Mouse (Mus musculus): ENCODE results near the gene Lmntd1.

The Lmntd1 gene

DNA sequence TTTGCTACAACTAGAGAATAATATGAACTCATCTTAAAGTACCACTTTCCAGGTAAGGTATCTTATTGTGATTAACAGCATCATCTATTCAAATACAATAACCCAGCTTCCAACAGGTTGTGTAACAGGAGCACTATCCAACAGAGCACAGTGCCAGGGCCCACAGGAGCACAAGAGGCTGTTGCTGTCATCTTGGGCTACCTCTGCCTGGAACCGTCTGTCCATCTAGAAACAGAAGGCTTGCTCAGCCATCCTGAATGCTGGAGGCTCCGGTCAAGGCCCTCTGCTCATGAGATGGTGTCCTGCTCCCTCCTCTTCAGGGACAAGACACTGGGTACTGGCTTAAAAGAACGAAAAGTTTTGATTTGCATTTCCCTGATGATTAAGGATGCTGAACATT lies 46.3 kb downstream of the Lmntd1 start:
- peak; percentile 76 for ATAC-seq (ENCODE audit: insufficient number of reproducible peaks, low FRiP score, low TSS enrichment)

DNA sequence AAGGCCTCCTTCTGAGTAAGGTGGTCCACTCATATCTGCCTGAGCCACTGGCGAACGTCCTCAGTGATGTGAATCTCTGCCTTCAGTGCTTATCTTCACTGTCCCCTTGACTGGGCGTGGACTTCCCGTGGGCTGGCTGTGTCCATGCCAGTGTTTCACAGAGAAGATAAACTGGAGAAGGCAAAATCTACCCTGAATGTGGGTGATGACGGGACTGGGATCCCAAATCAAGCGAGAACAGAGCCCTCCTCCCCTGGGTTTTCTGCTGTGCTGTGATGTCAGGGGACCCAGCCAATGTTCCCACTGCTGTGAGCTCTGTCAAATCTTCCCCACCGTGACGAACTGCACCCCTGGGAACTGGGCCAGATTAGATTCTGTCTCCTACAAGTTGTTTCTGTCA lies 46.8 kb downstream of the Lmntd1 start:
- ATAC-seq (ENCODE audit: insufficient number of reproducible peaks, low FRiP score, low TSS enrichment) = no peak

DNA sequence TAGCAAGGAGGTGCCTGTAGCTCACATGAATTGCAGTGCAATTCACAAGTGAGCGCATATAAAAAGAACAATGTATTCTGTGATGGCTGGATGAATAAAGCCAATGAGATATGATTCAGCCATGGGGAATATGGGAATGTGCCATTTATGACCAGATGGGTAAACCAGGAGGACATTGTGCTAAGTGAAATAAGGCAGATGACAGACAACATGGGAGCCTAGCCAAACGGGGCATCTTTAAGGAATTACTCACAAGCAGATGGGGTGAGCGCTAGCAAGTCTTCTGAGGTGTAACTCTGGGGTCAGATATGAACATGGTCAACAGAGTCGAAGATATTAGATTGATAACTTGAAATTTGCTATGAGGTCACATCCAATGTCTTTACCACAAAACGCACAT lies 48.5 kb downstream of the Lmntd1 start:
- no peak for ATAC-seq (ENCODE audit: insufficient number of reproducible peaks, low FRiP score, low TSS enrichment)

DNA sequence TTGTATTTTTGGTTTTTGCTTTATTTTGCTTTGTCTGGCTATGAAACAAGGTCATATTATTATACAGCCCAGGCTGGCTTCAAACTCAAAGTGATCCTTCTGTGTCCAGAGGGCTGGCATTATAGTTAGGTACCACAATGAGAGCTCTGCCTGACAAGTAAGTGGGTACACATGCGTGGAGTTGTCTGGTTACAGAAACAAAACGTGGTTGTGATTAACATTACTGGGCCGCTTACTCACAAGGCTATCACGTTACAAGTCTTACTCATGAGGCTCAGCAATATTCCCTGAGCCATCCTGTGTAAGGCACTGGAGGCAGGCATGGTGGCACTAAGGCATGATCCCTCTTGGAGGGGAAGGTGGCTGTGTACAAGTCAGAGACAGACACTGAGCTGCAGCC lies 49.4 kb downstream of the Lmntd1 start:
- no peak for ATAC-seq (ENCODE audit: insufficient number of reproducible peaks, low FRiP score, low TSS enrichment)

DNA sequence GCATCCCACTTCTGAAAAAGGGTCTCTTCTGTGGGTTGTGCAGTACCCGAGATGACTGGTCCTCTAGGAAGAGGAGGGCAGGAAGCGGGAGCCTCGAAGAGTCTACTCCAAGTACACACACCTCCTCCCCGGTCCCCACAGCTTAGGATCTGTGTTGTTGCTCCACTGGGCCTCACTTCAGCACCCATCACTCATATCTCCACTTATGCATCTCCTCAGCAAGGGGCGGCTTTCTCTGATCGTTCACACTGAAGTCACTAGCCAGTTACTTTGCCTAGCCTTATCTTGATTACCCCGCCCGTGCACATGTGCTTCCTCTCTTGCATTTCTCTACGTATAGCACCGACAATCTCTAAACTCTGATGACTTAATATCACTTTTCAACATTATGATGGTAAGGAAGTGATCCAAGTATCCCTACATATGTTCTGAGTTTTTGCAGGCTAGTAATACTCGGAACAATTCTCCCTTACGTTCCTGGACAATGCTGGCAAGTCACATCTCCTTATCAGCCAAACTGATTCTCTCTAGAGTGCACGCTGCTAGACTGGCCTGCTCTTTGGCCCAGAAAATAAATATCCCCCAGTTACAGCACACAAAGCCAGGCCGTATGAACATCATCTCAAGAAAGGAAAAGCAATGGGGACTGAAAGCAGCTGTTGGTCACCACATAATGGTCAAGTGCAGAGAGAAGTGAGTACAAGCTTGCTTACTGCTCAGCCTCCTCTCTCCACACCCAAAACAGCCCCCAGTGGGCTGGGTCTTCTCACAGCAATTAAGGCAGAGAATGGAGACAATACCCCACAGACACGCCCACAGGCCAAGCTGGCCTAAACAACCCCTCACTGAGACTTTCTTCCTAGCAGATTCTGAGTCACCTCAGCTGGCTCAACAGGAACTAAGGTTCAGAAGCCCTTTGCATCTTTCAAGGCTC lies 56.8 kb downstream of the Lmntd1 start:
- no peak for ATAC-seq (ENCODE audit: insufficient number of reproducible peaks, low FRiP score, low TSS enrichment)

DNA sequence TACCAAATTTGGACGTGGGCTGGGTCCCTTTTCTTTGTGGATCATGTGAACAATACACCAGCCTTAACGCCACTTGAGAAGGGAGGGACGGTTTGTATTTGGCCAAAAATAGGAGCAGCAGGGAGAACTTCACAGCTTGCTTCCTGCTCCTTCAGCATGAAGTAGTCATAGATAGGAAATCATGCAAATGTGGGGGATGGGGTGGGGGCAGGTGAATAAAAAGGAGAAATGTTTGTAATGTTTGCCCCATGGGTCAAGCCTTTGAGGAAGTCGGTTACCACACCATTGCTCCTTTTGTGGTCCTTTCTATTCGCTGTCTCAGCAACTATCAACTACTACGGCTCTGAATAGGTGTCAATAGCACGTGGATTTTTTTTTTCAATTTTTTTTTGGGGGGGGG lies 60.9 kb downstream of the Lmntd1 start:
- ATAC-seq (ENCODE audit: insufficient number of reproducible peaks, low FRiP score, low TSS enrichment) = no peak

DNA sequence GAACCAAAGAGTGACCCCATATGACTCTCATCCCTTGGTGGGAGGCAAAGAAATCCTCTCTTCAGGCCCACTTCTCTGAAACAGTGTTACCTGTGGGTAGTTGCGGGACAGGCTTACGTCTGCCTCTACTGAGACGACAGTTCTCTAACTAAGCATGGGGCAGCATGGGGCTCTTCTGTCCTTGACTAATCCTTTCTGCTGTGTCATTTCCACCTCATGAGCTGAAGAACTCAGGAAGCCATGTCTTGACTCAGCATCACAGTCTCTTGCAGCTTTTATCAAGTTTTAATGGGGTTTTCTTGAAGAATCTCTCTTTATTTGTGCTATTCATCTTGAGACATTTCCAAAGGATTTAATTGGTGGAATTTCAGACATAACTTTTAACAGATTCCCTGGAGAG lies 61.3 kb downstream of the Lmntd1 start:
- ATAC-seq (ENCODE audit: insufficient number of reproducible peaks, low FRiP score, low TSS enrichment) = no peak

DNA sequence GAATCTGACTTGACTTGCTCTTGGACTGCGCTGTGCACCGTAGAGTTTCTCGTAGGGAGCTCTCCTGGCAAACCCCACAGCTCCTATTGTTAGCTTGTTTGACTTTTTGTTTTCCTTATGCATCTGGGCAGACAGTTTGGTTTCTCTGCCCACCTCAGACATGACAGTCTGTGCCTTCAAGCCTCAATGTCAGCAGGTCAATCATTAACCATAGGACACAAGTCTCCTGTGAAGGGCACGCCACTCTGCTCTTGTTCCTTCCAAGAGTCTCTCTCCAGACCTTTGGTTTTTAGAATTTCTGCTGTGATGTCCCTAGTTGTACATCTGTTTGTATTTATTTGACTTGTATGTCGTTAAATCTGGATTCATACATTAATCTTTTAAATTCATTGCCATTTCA lies 63.1 kb downstream of the Lmntd1 start:
- ATAC-seq (ENCODE audit: insufficient number of reproducible peaks, low FRiP score, low TSS enrichment) = no peak

DNA sequence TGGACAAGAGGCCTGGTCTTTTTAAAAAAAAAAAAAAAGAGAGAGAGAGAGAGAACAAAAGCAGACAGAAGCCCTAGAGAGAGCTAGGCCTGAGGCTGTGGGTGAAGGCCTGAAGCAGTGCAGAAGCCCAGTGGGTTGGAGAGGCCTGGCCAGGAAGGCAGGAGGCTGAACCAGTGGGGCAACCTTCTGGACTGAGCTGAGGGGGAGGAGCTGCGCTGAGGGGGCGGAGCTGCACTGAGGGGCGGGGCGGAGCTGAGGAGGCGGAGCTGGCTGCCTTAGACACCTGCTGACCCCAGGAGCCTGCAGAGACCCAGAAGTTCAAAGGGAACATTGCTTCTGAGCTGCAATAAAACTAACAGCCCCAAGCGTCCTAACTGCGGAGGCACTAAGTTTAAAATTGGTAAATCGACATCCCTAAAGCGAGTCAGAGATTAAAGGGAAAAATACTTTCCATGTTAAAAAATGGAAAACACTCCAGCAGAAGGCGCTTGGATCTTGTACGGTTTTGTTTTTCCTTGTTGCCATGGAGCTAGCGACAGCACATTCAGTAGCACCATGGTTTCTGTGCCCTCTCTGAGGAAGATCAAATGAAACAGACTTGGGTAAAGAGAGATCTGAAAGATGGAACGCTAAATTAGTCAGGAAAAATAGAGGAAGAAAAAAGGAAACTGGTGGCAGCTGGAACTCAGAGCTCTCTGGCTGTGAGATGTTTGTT lies 68.0 kb downstream of the Lmntd1 start:
- ATAC-seq (ENCODE audit: insufficient number of reproducible peaks, low FRiP score, low TSS enrichment) = no peak

DNA sequence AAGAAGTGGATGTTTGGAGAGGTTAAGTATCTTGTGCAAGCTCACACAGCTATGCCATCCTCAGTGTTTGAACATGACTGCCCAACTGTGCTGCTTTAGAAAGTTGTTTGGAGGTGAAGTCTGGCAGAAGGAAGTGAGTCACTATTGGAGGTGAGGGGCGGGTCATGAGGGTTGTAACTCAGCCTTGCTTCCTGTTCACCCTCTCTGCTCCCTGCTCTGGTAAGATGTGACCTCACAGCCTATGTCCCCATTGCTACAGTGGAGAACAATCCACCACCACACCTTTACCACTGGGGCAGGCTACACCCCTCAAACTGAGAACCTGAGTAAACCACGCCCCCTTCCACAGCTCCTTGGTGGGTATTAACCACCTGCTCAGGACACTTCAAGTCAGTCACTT lies 69.3 kb downstream of the Lmntd1 start:
- no peak for ATAC-seq (ENCODE audit: insufficient number of reproducible peaks, low FRiP score, low TSS enrichment)

DNA sequence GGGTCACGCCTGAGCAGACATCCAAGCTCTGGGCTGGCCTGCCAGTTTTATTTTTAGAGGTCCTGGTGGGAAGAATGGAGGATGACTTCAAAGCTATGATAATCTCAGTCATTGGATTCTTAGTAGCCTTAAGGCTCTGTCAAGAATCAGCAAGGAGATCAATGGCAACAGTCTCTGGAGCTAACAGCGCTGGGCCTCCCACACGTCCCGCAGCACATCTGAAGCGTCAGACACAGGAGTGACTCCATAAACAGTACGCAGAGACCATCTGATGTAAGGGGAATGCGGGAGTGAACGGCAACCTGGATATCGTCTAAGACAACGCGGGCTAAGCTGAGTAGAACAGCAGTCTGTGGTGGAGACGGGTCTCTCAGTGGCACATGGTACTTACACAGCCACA lies 69.8 kb downstream of the Lmntd1 start:
- ATAC-seq (ENCODE audit: insufficient number of reproducible peaks, low FRiP score, low TSS enrichment) = no peak

DNA sequence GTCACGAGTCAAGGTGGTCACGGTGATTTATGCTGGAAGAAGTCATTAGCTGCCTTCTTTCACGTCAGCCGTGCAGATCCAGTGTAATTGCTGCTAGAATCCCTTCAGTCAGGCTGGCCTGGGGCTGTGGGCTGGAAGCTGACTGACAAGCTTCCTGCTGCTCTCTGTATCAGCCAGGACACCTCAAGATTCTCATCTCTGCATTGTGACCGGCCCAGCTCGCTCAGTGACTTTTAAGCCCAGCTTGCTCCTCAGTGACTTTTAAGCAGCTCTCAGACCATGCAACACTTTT lies 74.6 kb downstream of the Lmntd1 start:
- ATAC-seq (ENCODE audit: insufficient number of reproducible peaks, low FRiP score, low TSS enrichment) = no peak

DNA sequence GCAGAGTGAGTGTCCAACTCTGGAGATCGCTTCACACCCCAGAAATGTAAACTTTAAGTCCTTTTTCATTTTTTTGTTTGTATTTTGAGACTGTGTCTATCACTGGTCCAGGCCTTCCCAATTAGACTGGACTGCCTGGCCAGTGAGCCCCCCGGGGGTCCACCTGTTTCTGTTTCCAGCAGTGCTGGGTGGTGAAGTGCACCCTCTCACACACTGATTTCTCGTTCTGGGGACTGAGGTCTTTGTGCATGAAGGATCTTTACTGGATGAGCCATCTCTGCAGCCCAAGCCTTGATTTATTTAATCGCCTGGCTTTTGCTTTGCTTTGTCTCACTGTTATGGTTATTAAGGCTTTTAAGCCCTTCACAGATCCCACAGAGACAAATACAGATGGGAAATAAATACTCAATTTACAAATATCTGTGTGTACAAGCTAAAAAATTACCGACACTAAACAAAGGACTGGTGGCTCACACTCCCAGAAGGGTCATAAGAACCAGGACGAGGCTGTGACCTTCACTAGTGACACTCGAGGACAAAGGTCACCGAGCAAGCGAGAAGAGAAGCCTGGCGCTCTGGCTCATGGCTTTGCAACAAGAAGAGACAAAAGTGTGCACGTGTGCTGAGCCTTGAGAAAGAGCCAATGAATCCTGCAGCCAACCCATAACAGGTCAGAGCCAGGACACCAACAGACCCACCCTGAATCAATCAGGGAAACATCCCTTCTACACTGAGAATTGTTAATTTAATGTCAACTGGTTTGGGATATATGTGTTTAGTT lies 75.1 kb downstream of the Lmntd1 start:
- no peak for ATAC-seq (ENCODE audit: insufficient number of reproducible peaks, low FRiP score, low TSS enrichment)

DNA sequence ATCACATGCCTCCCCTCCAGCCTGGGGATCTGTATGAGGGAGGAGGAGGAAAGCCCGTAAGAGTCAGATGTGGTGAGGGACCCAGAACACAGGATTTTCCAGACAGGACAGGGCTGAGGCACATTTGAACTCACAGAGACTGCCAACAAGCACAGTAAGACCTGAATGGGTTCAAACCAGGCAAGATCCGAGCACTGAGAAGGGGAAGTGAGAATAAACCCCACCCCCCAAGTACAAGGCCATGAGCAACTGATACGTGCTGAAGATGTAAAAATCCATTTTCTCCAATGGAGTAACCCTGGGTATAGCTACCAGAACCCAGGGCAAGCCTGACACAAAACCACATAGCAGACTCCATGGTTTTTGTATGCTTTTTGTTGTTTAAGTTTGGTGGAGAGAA lies 83.7 kb downstream of the Lmntd1 start:
- no peak for ATAC-seq (ENCODE audit: insufficient number of reproducible peaks, low FRiP score, low TSS enrichment)

DNA sequence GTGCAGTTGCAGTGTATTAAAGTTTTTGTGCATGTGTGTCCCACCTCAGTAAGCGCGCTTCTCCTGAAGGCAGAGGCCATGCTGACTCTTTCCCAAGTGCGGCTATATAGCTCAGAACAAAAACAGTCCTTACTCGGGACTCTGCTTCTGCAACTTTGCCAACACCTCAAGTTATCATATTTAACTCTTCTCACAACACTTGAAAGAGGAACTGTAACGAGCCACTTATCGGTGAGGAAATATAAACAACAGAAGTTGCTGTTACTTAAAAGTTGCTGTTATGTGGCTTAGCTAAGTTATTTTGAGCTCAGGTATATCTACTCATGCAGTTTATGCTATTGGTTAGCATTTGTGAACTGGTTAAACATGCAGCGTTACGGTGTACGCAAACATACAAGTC lies 90.8 kb downstream of the Lmntd1 start:
- ATAC-seq (ENCODE audit: insufficient number of reproducible peaks, low FRiP score, low TSS enrichment) = no peak

DNA sequence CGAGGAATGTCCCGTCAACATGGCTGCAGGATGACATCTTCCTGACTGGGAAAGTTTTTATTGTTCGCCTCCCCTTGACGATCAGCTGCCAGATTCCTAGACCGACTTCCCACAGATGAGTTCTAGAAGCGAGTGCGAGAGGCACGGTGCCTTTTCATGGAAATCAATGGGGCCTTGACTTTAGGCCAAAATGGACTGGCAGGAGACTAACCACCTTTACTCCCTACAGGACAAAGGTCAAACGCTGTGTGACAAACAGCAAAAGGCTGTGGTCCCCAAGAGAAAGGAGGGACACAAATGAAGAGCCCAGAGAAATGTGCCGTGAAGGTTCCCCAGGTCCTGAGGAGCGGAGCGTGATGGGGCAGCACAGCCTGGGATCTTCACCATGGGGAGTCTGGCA lies 91.5 kb downstream of the Lmntd1 start:
- ATAC-seq (ENCODE audit: insufficient number of reproducible peaks, low FRiP score, low TSS enrichment) = no peak

DNA sequence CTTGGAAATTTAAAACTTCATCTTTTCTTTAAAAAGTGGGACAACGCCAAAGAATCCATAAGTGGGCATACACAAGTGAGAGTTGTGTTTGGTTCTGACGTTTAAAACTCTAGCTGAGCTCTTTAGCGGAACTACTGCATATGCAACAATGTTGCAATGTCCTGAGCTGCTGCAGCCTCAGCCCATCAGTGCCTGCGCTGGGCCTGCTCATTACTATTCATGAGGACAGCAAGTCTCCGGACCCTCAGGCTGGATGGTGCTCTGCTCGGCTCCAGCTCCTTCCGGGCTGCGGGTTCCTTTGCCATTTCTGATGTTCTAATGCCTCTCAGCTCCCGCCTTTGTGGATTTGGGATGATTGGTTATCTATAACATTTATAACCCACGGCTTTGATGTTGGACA lies 97.1 kb downstream of the Lmntd1 start:
- no peak for ATAC-seq (ENCODE audit: insufficient number of reproducible peaks, low FRiP score, low TSS enrichment)

DNA sequence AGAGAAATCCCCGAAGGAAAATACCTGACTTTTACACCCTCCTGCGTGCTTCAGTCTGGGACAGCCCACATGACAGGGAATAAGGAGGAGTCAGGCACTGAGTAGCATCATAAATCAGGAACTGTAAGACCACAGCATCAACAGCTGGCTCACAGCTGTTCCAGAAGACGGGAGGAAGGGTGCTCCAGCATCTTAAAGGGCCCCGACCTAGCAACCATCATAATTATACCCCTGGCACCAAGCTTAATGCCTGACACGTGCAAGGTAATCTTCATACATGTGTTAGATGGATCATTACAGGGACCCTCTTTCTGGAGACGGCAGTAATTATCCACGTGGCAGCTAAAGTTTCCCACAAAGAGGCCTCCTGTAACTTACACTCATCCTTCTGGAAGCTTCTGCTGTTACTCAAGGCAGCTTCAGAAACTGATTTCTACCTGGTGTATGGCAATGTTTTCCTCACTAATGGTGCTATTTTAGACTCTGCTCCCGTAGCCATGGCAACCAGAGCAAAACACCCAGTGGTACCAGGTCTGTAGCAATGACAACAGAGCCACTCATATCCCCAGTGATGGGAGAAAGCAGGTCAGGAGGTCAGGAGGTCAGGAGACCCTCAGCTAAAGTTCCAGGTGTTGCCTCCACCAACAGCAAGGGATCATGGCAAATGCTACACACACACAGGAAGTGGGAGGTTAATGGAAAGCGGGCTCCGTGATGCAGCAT lies 98.1 kb downstream of the Lmntd1 start:
- ATAC-seq (ENCODE audit: insufficient number of reproducible peaks, low FRiP score, low TSS enrichment) = no peak

DNA sequence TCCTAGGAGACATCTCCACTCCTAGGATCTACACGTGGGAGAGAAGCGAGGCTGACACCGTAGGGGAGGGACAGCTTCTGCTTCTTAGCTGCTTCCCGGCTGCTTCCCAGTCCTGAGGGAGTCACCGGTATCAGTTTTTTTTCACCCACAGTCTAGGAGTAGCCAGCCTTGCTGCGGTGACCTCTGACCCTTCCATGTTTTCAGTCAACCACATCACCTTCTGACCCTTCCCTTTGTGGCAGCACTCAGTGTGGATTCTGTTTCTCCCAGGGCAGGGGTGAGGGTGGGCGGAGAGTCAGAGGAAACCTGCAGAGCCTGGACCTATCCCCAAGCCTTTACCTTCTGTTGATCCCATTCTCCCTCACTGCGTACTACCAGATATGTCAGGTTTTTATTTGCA lies 102.9 kb downstream of the Lmntd1 start:
- no peak for ATAC-seq (ENCODE audit: insufficient number of reproducible peaks, low FRiP score, low TSS enrichment)

DNA sequence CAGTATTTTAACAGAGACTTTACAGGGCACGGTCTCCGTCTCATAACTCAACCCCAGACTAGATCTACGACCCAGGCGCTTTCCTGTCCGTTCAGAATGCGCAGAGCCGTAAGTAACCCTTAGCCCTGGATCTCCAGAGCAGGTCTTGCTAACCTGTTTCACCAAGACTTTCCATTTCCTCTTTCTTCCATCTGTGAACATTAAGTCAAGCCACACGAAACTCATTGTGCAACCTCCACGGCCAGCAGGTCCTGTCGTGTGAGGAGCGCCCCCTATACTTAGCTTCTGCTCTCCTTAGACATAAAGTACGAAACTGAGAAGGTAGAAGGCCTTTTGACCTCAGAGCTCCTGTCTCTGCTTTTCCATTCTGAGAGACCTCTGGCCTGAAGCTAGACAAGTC lies 105.3 kb downstream of the Lmntd1 start:
- ATAC-seq (ENCODE audit: insufficient number of reproducible peaks, low FRiP score, low TSS enrichment) = no peak

DNA sequence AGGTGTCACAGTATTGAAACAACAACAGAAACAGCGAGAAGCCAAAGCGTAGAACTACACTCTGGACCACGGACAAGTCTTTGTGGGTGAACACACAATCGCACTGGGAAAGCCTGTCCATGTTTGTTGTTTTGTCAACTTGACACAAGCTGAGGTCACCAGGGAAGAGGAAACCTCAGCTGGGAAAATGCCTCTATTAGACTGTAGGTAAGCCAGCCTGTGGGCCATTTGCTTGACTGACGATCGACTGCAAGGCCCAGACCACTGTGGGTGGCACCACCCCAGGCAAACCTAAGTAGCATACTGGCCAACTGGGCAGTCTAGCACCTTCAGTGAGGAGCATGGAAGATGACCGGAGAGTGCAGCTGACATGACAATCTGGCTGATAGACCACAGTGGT lies 112.4 kb downstream of the Lmntd1 start:
- ATAC-seq (ENCODE audit: insufficient number of reproducible peaks, low FRiP score, low TSS enrichment) = no peak
